Mouse (Mus musculus) adrenal gland, adult 8-10 months (tissue): ENCODE measurements at regions not wholly inside any gene's neighbourhood (a gene's known extent, or its start where the extent isn't known, plus 50 kb on each side); places are given as distances from the start of the nearest gene placed in this dataset.
"Not testable (repeated sequence)": the region's sequence is repeated elsewhere in the genome, so short reads cannot be mapped to it uniquely, and the experiment has no call there.

Source experiments
- DNase-seq: peaks from one replicate; pipeline ENCODE4 v3.0.0; 2022

DNA sequence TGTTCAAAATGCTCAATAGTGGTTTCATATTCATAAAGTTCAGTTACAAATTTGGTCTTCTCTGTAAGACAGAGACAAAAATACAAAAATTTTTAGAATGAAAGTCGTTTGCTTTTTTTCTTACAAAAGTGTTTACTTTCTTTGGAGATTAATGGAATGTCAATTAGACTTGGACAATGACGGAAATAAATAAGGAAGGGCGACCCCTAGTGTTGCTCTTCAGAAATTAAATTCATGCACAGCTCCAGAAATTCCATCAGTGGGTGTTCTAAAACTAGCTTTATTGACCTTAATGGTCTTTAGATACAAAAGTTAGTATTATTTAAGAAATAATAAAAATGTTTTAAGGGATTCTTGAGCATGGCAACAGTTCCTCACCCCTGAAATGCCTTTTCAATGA is 141.8 kb upstream of the Lama2 start:
- DNase-seq: no peak

DNA sequence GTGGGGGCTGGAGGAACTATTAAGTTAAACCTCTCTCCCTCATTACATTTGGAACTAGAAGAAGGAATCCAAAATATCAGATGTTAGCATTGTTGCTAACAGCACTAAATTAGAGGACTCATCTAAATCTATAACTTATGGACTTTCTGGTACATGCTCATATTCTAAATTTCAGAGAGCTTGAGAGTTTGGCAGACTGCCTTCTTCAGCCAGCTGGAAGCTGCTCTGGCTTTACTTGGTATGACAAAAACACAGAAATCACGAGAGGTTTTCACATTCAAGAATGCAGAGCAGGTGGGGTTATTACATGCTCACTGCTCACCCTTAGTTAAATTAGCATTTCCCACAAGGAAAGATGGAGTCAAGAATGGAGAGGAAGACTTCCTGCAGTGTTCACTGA is 182.8 kb upstream of the Lama2 start:
- no peak for DNase-seq

DNA sequence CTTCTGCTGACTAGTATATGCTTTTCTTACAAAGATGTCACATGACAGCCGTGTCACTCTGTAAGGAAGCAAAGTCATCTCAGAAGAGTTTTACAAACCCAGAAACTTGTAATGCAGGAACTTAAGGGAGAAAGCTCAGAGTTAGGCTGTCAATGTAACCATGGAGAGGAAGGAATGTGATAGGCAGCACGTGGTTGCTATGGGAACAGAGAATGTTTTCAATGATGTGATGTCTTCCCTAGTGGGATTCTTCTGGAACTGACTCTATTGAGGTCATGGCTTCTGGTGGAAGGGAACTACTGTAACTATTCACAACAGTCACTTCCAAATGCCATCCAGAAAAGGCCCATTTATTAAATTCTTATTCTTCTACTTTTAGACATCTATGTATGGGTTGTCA is 190.0 kb upstream of the Lama2 start:
- DNase-seq: no peak

DNA sequence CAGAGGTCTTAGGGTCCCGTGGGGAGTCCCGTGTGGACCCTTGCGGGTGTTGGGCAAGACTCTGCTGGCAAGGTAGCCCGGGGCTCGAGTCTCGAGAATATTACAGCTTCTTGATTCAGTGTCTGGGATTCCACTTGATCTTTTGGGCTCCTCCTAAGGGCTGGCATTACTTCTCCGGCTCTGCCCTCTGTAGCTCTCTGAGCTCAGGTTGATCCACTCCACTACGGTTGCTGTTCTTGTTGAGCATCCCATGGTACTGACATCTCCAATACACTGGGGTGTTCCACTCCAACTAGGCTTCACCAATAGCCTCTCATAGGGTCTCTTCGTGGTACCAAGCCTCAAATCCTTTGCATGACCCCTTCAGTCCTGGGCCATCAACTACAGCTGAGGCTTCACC is 206.1 kb upstream of the Lama2 start:
- DNase-seq: not testable (repeated sequence)

DNA sequence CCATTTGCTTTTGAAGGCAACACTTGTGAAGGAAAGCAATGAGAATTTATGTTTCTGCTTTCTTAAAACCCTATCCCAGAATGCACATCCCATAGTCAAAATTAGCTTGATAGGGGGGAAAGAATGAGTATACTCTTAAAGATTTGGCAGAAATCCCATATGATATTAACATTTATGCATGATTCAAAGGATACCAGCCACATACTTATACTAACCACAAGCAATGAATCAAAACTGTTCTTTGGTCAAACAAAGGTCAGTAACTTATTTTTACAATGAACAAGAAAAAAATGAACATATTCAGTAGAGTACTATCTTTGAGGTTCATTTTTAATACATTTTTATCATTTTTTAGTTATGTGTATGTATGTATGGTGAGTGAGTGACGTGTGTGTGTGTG is 208.8 kb upstream of the Lama2 start:
- no peak for DNase-seq

DNA sequence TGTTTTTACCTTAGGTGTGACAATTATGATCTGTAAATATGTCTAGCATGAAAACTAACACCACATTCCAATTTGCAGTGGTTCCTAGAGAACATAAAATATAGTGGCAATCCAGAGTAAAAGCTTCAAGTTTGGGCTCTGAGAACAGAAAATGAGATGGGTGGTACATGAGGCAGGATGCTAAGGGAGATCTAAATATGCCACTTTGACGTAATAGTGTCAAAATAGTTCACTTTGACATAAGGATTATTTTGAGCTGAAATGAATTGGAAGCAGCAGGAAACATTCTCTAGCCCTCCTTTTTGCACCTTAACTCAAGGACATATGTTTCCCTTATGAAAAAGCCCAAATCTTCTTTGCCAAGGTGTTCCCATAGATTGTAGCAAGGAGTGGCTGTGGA is 219.1 kb upstream of the Lama2 start:
- DNase-seq: no peak

DNA sequence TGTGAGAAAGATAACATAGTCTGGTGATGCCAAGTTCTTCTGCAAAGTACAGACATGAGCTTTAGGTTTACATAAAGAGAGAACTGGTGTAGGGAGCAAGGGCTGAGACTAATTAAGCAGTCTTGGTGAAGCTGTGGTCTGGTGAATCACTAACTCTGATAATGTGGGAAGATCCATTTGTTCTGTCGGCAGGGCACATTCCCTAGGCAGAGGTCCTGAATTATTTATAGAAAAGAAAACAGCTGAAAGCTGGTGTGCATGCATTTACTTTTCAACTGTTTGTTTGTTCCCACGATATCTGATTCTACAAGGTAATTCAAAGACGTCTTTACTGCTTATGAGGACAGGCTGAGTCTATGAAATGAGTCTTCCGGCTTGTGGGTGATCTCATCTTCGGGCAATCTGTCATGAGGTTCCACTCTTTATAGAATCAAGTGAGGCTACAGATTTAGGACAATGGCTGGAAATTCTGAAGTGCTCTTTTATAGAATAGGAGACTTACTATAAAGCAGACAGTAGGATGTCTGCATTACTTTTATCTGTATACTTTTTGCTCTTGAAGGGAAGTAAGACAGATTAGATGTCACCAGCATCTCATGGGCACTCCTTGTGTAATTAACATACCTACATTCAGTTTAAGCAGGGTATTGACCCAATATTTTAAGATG is 221.6 kb upstream of the Lama2 start:
- DNase-seq: no peak

DNA sequence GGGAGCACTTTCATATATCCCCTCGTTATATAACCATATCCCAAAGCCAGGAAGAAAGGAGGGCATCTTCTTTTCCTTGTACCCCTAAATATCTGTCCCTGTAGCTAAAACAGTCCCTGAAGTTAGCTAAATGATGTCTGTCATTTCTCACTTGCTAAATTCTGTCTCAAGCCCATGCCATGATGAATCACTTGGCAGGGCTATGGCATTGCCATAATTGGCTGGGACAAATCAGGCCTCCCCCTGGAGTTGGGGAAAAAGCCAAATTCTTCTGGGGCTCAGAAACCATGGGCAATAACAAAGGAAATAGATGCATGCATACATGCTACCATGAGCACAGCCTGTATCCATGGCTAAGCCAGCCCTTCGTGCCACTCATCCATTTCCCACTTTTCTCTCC is 223.5 kb upstream of the Lama2 start:
- no peak for DNase-seq

DNA sequence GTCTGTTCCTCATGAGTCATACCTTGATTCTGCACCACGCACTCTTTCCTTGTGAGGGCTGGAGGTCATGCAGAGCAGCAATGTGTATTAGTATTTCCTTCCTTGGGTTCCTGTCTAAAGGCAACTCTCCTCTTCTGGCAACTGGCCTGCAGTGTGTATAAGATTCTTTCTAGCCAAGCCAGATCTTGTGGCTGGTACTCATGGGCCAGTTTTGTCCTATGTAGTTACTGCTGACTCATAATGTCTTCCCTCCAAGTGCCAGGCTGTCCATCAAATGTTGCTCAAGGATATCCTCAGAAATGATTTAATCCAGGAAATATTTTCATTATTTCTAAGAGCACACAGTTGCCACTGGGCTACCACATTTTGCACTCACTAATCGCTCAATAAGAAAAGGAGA is 211.0 kb upstream of the Ptprk start:
- DNase-seq: peak; percentile 2

DNA sequence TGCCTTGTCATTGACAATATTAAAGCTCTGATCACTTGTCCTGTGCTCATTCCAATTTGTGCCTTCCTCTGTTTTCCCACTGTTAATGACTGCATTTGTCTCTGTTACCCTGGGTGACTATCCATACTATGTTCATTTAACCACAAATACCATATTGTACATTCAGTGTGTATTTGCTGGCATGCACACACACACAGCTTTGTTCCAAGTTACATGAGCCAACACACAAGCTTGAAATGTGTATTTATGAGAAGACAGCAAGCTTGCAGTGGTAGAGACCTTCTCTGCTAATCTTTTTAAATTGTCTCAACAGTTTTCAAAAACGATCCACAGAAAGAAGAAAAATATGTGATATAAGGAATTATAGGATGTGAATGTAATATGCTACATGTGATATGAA is 193.8 kb upstream of the Ptprk start:
- no peak for DNase-seq

DNA sequence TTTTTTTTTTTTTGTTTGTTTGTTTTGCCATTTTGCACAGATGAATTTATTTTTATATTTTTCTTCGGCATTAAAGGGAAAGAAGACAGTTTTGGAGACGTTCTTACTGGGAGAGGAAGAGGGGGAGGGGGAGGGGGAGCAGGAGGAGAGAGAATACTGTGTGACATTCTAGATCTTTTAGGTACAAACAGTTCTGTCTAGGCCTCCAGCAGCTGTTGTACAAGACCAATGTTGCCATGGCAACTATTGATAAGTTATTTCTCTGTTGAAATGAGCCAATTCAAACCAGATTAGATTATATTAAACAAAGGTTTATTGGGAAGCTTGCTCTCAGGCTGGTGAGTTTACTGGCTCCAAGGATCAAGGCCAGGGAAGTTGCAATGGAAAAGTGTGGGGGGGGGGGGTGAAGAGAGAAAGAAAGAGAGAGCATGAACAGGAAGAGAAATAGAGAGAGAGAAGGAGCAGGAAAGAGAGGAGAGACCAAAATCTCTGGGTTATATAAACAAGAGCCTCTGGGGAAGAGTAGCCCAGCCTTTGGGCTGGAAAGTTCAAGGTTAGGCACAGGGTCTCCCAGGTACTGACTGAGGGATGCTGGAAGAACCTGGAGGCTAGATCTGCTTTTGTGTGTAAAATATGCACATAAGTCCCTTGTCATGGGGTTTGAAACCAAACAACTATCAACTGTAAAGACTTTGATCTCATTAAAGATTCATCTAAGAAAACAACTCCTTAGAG is 182.7 kb upstream of the Ptprk start:
- no peak for DNase-seq

DNA sequence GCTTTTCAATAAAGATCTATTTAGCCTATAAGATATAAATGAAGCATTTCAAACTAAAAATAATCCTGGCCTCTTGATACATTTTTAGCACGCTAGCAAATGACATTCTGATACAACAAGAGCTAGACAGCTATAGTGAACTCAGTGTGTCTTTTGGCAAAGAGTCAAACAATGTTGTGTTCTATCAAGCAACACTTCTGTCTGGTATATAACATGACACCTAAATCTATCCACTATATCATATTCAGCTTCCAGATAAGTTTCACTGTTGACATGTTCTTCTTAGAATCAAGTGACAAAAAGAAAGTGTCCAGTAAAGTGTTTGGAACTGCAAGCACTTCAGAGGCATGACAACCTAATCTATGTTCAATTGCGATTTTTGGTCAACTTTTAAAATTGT is 158.2 kb upstream of the Ptprk start:
- no peak for DNase-seq

DNA sequence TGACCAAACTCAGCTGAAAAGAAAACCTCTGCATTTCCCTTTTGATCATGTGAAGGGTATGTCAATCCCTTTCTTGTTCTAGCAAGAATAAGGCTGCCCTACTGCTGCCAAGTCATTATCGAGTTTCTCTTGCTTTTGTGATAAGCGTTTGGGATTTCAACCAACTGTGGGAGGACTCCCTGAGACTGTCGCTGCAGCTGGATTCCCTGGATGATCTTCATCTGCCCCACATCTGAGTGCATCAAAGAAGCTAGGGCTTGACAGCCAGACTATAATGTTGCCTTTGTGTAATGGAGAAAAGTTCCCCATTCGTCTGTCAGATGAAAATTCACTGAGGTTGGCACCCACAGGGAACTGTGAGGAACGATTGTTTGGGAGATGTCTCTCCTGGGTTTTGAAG is 147.4 kb upstream of the Ptprk start:
- DNase-seq: no peak

DNA sequence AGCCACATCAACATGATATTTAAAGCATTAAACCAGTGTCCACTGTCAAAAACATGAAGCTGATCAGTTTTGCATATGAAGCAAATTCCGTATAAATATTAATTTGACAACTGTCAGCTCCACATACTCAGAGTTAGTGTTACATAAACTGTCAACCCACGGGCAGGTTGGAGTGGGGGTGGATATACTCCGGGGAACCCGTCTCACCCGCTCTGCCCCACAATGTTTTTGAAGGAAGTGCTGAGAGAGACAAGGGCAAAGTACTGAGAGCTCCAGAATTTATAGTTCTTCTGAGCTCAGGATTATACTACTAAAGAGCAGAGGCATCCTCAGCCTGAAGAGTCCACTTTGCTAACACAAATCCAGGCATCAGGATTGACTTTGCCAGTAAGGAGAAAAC is 132.5 kb upstream of the Ptprk start:
- no peak for DNase-seq

DNA sequence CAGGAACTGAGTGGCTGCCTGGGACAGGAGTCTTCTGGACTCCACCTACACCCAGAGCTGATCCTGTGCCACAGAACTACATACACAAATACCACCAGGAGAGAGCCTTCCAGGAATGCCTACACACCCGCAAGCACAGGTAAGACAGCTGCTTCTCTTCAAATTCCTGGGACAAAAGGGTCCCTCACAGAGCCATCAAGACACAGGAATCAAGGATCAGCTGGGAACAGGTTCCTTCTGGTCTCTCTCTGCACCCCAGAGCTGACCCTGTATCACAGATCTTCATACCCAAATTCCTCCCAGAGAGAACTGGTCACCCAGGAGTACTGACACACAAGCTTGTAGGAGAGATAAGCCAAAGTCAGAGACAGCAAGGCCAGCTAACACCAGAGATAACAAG is 125.5 kb upstream of the Ptprk start:
- DNase-seq: no peak

DNA sequence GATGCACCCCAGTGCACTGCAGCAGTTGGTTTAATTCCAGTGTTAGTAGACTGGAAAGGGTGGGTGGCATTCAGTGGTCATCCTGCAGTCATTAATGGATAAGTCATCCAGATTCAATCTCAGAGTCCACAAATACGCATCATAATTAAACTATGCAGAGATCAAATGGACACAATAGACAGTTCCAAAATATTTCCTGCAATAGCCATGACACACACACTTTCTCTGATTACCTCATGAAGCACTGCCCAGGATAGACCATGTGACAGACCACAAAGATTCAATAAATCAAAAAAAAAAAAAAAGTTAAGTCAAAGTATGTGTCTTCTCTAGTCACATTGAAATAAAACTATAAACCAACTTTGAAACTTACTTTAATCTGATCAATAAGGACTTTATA is 106.4 kb upstream of the Ptprk start:
- no peak for DNase-seq

DNA sequence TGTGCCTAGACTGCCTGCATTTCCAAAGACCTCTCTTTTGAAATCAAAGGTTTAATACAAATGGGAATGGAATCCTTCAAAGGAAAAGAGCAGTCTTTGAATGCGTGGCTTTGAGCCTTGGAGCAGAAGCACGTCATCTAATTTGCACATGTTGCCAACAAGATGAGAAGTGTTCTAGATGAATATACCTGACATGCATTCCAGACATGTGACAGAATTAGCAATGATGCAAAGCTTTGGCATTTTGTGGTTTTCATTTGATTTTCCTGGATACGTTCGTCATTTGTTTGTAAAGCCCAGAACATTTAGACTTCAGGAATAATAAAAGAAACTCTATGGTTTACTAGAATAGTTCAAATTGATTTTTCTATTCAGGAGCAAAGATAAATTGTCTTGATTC is 90.6 kb upstream of the Ptprk start:
- no peak for DNase-seq

DNA sequence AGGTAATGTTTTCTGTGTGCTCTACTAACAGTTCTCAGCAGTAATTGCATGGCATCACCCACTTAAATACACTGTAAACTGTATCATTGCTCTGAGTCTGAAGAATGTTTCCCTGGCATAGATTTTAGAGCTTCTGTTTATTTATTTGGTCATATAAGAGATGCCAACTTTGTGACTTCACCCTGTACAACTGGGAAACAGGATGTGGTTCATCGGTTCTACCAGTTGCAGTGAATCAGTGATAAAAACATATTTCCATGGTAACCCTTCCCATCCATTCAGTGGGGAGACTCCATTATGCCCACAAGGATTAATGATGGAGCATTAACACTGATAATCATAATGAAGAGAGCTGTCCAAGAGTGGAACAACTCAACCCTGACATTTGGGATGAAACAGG is 89.6 kb upstream of the Ptprk start:
- no peak for DNase-seq

DNA sequence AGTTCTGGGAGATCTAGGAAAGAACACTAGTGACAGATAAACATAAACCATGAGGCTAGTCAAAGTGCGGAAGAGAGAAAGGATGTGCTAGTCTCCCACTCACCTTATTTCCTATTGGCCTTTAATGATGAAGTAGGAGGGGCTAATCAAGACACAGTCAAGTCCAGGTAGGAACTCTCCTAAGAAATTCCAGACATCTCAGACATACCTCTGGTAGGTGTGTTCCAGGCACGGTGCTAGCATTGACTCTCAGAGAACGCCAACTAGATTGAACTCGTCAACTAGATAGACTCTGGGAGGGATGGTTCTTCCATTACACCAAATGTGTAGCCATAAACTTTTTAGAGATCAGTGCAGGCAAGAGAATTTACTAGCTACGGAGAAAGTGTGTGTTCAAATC is 87.6 kb upstream of the Ptprk start:
- no peak for DNase-seq

DNA sequence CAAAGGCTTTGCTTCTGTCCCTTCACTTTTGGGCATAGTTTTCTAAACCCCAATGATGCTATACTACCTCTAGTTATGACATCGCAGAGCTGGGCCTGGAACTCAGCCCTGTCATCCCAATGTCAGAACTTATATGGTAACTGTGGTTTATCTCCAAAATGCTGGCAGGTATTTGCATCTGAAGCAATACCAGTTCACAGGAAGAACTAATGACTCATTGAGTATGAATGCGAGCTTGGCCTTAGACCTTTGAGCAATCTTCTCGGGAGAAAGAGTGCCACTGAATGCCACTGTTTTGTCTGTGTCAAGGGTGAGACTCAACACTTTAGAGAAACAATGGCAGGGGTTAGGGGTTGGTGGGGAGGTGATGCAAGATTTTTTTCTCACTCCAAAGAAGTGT is 86.6 kb upstream of the Ptprk start:
- DNase-seq: no peak

DNA sequence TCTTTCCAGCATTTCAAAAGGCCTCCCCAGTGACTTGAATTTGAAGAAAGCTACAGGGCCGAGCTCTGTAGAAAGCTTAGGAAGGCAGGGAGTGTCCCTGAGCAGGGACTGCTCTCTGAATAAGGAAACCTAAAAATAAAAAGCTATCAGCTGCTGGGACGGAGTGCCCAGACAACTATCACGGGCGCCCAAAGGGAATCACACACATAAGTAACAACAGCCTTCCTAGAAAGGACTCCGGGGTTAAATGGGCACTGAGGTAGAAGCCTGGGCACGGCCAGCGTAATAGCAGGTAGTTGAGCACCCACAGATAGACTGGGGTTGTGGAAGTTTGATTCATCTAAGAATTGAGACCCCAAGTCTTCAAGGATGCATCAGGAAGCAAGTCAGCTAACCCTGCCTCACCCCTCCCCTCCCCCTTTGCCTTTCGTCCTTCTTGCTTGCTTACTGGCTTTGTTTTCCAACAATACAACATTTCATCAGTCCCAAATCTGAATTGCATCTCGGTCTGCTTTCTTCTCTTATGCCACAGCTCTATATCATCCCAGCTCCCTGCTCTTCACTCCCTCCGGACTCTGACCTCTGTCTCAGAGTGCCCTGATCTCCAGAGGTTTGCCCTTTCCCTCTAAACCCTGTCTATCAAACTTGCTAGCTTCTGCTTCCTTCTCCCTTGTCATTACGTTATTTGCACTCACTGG is 84.1 kb upstream of the Ptprk start:
- no peak for DNase-seq

DNA sequence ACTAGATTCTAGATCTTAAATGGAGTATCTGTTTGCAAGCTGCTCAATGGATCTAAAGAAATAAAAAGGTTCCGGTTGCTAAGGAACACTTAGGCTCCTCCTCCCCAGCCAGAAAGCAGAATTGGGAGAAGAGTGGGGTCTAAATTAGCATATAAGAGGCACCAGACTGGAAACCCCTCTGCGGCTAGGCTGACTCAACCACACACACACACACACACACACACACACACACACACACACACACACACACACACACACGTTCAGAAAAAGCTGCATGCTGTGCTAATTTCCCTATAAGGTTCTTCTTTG is 83.6 kb upstream of the Ptprk start:
- DNase-seq: no peak

DNA sequence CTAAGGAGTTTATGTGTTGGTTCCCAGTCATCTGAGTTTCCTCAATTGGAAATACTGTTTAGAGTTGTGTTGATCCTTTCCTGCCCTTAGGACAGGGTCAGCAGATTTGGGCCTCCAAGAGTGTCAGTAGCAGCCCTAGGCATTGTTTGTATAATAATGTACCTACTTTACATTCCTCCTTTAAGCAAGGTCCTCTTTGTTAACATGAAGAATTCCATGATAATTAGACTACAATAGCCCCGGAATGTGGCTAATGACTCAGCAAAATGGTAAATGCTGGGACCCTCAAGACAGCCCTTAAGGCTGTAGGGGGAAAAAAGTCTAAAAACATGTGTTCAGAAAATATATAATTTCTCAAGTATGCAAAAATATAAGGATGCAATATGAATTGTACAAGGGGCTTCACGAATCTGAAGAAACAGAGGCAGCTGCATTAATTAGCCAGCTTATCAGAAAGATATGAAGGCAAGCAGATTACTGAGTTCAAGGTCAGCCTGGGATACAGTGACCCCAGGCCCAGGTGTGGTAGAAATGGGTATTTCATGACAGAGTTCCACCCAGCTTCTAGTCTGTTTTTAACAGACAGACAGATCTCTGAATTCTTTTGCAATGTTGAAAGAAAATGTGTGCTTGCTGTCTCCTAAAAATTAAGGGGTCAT is 80.1 kb upstream of the Ptprk start:
- DNase-seq: no peak

DNA sequence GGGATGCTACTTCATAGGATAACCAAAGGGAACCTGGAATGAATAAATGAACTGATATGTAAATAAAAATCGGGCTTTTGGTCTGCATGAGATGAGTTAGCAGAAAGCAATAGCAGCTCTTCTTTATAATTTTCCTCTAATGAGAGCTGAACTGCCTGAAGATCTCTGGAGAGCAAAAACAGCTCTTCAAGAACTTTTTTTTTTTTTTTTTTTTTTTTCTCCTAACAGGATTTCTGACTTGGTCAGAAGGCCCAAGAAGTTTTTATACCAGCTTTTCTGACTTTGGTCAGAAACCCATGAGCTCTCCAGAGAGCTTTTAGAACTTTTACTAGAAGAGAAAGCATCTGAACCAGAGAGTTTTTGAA is 79.6 kb upstream of the Ptprk start:
- DNase-seq: no peak
